Mouse (Mus musculus): ENCODE measurements around the gene Rae1.

Rae1 gene

GRCm38 (mm10) chr2:172990161-172990560, 9.8 kb upstream of the Rae1 start:
- no peak for DNase-seq (ENCODE audit: extremely low read depth, low read depth)

GRCm38 (mm10) chr2:172996207-172996606, 3.7 kb upstream of the Rae1 start:
- peak; percentile 36 for DNase-seq (ENCODE audit: extremely low read depth, low read depth)

- DNase-seq (ENCODE audit: extremely low read depth, low read depth), result no peak
Observed at GRCm38 (mm10) chr2:172997748-172998147, 2.2 kb upstream of the Rae1 start.

- DNase-seq (ENCODE audit: extremely low read depth, low read depth), result no peak
Observed at GRCm38 (mm10) chr2:172998478-172998877, 1.4 kb upstream of the Rae1 start.

- no peak for DNase-seq (ENCODE audit: extremely low read depth, low read depth)
Observed at GRCm38 (mm10) chr2:173000285-173000652, 352 bp downstream of the Rae1 start.

GRCm38 (mm10) chr2:173000921-173001320, 1.0 kb downstream of the Rae1 start:
- DNase-seq (ENCODE audit: extremely low read depth, low read depth), result no peak

GRCm38 (mm10) chr2:173003737-173004136, 3.8 kb downstream of the Rae1 start:
- DNase-seq (ENCODE audit: extremely low read depth, low read depth), result no peak

- DNase-seq (ENCODE audit: extremely low read depth, low read depth), result no peak
Observed at GRCm38 (mm10) chr2:173010220-173010717, 10.4 kb downstream of the Rae1 start.

GRCm38 (mm10) chr2:173011440-173011839, 11.5 kb downstream of the Rae1 start:
- no peak for DNase-seq (ENCODE audit: extremely low read depth, low read depth)

GRCm38 (mm10) chr2:173014741-173015287, 14.9 kb downstream of the Rae1 start:
- DNase-seq (ENCODE audit: extremely low read depth, low read depth), result no peak

- peak; percentile 61 for DNase-seq (ENCODE audit: extremely low read depth, low read depth)
Observed at GRCm38 (mm10) chr2:173017940-173018339, 18.0 kb downstream of the Rae1 start.

- no peak for DNase-seq (ENCODE audit: extremely low read depth, low read depth)
Observed at GRCm38 (mm10) chr2:173018618-173019017, 18.7 kb downstream of the Rae1 start.

- no peak for DNase-seq (ENCODE audit: extremely low read depth, low read depth)
Observed at GRCm38 (mm10) chr2:173019322-173019721, 19.4 kb downstream of the Rae1 start.

- DNase-seq (ENCODE audit: extremely low read depth, low read depth), result no peak
Observed at GRCm38 (mm10) chr2:173019790-173020189, 19.9 kb downstream of the Rae1 start.

GRCm38 (mm10) chr2:173020430-173020829, 20.5 kb downstream of the Rae1 start, which contains the start of gene Rbm38:
Rbm38 (plus strand) TSS chr2:173020498.
- no peak for DNase-seq (ENCODE audit: extremely low read depth, low read depth)

- DNase-seq (ENCODE audit: extremely low read depth, low read depth), result peak; percentile 64
Observed at GRCm38 (mm10) chr2:173021633-173022055, 21.7 kb downstream of the Rae1 start.

- DNase-seq (ENCODE audit: extremely low read depth, low read depth), result no peak
Observed at GRCm38 (mm10) chr2:173022056-173022681, 22.3 kb downstream of the Rae1 start.

GRCm38 (mm10) chr2:173022813-173023212, 22.9 kb downstream of the Rae1 start:
- no peak for DNase-seq (ENCODE audit: extremely low read depth, low read depth)

- no peak for DNase-seq (ENCODE audit: extremely low read depth, low read depth)
Observed at GRCm38 (mm10) chr2:173023371-173023851, 23.5 kb downstream of the Rae1 start.

GRCm38 (mm10) chr2:173023966-173024365, 24.0 kb downstream of the Rae1 start:
- no peak for DNase-seq (ENCODE audit: extremely low read depth, low read depth)

GRCm38 (mm10) chr2:173024392-173024791, 24.5 kb downstream of the Rae1 start:
- no peak for DNase-seq (ENCODE audit: extremely low read depth, low read depth)

GRCm38 (mm10) chr2:173024938-173025337, 25.0 kb downstream of the Rae1 start:
- DNase-seq (ENCODE audit: extremely low read depth, low read depth), result no peak

GRCm38 (mm10) chr2:173026286-173026685, 26.4 kb downstream of the Rae1 start:
- DNase-seq (ENCODE audit: extremely low read depth, low read depth), result no peak
